Mouse (Mus musculus) testis, postnatal 10 days (tissue): ENCODE results near the gene Mta1.

Source experiments
- DNase-seq: peaks from one replicate; pipeline ENCODE4 v3.0.0; 2021; ENCODE audit warnings: low spot score

The Mta1 gene

DNA sequence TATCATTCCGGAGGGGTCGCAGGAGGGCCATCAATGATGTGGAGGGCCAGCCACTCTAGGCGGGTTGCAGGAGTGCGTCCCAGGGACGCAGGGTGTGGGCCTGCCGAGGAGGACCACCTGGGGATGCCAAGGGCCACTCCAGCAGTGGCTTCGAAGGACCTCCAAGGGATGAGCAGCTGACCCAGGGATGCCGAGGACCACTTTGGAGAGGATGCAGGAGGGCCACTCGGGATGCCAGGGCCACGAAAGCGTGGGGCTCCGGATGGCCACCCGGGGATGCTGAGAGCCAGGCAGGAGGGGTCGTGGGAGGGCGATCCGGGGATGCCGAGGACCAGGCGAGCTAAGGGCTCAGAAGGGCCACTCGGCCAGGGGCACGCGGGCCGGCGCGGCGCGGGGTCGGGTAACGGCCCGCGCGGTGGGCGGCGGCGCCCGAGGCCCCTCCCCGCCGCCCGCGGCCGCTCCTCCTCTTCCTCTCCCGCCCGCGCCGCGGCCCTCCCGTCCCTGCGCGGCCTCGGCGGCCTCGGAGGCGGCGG is at the start of gene Mta1:
Gene Mta1, plus strand, starts transcription at position 530 of the 533 bp plus-strand sequence.
- peak; percentile 75 for DNase-seq

- no peak for DNase-seq
These were observed 48.2 kb upstream of the Mta1 start for GRCm38 (mm10) chr12:113049836-113050235.

GRCm38 (mm10) chr12:113050671-113051070 is 47.4 kb upstream of the Mta1 start:
- no peak for DNase-seq

DNA sequence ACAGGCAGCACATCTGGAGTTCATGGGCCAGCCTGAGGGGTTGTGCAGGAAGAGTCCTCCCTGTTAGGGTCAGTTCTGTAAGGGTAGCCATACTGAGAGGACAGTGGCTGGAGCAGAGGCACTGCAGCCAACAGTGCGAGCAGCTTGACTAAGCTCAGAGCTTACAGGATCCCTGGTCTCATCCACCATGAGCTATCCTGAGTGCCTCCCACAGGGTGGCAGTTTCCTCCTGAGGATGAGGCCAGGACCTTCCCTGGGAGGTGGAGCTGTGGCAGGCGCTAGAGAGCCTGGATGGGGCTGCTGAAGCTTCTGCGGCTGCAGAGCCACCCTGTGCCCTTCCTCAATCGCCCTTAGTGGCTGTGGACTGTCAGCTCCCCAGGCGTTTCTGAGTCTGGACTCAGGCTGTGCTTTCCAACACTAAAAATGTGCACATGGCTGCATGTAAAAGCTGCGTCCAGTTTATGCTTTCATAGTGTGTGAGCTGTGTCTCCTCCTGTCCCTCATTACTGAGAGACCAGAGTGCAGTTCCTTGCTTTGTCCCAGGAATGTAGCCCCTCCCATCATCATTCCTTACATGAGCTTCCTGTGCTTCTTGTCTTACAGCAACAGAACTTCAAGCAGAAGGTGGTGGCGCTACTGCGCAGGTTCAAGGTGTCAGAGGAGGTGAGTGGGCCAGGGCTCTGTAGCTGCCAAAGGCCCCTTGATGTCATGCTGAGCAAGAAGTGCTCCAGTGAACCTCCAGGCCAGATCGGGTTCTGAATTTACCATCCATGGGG is 46.3 kb upstream of the Mta1 start:
- DNase-seq: no peak

DNA sequence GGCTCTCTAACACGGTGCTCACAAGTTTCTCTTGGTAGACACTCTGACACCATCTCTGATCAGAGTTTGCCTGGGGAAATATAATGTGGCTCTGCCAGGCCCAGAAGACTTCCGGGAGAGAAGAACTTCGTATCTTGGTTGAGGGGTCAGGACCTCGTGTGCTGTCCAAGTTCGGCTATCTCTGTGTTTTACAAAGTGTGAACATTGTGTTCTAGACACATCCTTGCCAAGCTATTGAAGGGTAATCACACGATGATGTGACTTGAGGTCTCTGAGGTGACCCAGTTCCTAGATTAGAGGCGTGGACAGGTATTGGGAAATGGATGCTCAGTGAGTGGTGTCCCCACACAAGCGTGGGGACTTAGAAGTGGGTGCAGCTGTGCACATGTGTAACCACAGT is 42.0 kb upstream of the Mta1 start:
- no peak for DNase-seq

- no peak for DNase-seq
These were observed 37.9 kb upstream of the Mta1 start for GRCm38 (mm10) chr12:113060178-113060577.

DNA sequence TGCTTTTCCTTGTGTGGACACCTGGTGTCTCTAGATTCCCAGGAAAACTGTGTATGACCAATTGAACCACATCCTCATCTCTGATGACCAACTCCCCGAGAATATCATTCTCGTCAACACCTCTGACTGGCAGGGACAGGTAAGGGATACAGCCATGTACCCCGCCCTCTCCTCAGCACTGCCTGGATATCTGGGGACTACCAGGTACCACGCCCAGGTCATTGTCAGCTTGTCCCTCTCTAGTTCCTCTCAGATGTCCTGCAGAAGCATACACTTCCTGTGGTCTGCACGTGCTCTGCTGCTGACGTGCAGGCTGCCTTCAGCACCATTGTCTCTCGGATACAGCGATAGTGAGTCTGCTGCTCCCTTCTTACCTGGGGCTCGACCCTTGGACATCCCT is 36.5 kb upstream of the Mta1 start:
- no peak for DNase-seq

GRCm38 (mm10) chr12:113062201-113062600 is 35.9 kb upstream of the Mta1 start:
- DNase-seq: no peak

DNA sequence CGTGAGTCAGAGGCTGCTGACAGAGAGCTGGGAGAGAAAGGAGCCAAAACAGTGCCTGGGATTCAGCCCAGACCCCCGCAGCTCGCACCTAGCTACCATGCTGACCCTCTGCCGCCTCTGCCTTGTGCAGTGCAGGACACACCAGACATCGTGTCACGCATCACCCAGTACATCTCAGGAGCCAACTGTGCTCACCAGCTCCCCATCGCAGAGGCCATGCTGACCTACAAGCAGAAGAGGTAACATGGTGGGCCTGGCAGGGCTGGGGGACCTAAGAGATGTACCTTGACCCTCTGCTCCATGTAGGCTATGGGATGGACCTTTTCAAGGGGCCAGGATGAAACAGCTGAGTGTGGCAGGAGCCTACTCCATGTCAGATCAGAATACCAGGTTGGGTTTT is 34.4 kb upstream of the Mta1 start:
- no peak for DNase-seq

DNA sequence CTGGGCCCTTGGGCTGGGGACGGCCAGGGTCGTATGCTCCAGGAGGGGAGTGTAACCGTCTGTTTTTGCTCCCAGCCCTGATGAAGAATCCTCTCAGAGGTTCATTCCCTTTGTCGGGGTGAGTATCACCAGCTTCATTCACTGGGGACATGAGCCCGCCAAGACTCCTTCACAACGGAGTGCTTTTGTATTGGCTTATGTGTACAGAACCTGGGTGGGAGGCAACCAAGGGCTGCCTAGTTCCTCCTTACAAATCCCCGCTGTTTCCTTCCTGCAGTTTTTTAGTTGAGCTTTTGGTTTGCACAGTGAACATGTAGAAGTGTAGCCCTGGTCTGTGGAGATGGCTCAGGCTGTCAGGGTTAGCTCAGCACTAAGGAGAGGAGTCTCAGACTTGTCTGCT is 30.1 kb upstream of the Mta1 start:
- DNase-seq: no peak

DNA sequence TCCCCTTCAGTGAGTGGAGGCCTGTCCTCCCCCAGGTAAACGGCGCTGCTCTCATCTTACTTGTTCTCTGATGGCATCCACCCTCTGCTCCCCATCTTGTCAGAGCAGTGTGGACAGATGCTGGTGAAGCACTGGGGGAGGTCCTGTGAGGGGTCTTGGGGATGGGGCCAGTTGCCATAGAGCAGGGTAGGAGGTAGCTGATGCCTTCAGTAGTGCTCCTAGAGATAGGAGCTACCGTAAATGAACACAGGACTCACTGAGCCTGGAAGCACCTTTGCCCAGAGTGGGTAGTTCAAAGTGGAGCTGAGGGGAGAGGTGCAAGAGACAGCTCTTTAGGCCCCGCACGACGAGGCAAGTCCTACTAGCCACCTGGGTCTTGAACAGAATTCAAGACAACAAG is 28.7 kb upstream of the Mta1 start:
- no peak for DNase-seq

DNA sequence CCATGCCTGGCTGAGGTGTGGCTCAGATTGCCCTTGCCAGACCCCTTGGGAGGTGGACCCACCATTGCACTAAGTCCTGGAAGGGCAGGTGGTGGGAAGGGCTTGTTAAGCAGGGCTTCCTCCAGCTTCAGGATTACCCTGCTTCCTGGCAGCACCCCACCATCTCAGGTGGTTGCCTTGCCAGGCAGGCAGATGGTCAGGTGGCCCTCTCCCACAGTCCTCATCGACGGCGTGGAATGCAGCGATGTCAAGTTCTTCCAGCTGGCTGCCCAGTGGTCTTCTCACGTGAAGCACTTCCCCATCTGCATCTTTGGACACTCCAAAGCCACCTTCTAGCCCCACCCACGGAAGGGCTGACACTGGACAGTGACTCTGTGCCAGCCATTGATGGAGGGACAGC is 26.8 kb upstream of the Mta1 start:
- no peak for DNase-seq

- DNase-seq: no peak
These were observed 26.3 kb upstream of the Mta1 start for GRCm38 (mm10) chr12:113071827-113072226.

- DNase-seq: peak; percentile 69
These were observed 24.4 kb upstream of the Mta1 start for GRCm38 (mm10) chr12:113073420-113074328.

GRCm38 (mm10) chr12:113074329-113075062 is 23.6 kb upstream of the Mta1 start, which contains the start of gene Tex22:
Gene Tex22, plus strand, starts transcription at chr12:113074502.
- DNase-seq: peak; percentile 92

DNA sequence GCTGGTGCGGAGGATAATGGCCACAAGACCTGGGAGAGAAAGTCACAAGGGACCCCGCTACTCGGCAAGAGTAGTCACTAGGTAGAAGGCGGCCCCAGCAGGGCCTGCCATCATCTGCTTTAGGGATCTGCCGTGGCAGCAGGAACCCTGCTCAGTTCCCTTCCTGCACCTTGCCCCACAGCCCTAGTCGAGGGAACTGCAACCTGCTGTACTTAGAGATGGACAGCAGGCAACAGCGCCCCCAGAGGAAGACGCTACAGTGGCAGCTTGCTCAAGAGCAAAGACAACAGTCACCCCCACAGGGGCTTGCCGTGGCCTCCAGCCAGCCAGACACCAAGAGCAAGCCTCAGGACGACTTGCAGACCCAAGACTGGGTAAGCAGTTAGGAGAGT is 23.0 kb upstream of the Mta1 start:
- DNase-seq: peak; percentile 92

DNA sequence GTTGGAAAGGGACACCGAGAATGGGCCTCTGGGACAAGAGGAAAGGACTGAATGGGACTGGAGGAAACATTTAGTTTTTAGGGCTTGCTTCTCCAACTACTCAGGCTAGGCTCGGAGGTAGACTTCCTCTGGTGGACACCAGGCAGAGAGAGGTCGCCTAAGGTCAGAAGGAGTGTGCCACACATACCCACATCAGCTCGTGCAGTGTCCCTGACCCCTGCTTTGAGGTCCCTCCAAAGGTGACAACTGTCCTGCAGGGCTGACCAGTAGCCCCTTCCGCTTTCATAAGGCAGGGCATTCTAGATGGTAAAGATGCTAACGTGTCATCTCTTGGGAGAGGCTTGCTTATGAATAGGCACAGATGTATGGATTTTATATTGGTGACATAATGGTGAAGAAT is 22.6 kb upstream of the Mta1 start:
- DNase-seq: no peak

GRCm38 (mm10) chr12:113087276-113087675 is 10.8 kb upstream of the Mta1 start:
- no peak for DNase-seq

- no peak for DNase-seq
These were observed 10.1 kb upstream of the Mta1 start for GRCm38 (mm10) chr12:113088026-113088425.

DNA sequence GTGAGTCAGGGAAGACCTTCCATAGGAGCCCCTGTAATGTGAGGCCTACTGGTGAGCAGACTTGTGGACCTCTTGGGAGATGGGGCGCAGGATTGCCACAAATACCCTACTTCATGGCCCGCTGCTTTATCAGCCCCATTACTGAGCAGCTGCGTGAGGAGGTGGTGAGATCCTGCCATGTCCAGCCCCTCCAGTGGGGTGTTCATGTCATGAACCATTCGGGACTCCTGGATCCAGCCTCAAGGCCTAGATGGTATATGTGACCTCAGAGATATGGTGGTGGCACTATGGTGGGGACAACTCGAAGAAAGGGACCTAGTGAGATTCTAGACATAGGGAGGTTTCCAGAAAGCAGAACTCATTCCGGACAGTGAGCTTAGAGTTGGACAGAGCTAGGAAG is 9.0 kb upstream of the Mta1 start:
- DNase-seq: no peak

DNA sequence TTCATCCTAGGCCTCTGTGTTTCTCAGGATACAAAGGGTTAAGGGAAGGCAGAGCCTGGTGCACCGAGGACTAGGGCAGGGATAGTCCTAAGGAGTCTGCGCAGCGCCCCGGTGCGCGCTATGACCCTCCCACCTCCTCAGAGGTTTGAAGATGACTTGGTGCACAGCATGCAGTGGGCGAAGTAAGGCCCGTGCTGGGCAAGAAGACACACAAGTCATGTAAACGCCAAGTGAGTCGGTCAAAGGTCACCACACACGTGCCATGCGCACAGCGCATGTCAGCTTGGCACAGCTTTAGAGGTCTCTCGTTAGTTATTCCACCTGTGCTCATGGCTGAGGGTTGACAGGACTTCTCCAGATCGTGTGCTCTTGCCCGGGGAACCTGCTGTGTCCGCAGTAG is 8.0 kb upstream of the Mta1 start:
- no peak for DNase-seq

- DNase-seq: no peak
These were observed 1.0 kb upstream of the Mta1 start for GRCm38 (mm10) chr12:113097040-113097439.
